Mouse (Mus musculus): ENCODE results near the gene Gpr146. TPM values are rescaled to one million over a fixed set of nuclear protein-coding genes. Genes with fewer than 3 reads are reported as not detected.
A peak's percentile ranks its signal among the peaks of the same experiment; 100 is the strongest.

Gpr146 gene
- total and polyA plus RNA-seq, 2 experiments = 36.5 to 70.7 TPM

GRCm38 (mm10) chr5:139363858-139364257, 13.6 kb upstream of the Gpr146 start:
- WGBS = 4% methylated on average over 7 of the region's 7 CpGs
- Histone ChIP-seq H3K9ac (ENCODE audit: low read depth, low read length) (peak overlapping the region; percentile 63), H3K4me3 (ENCODE audit: insufficient read depth, low read depth, low read length) (peak overlapping the region; percentile 5; the same call in 1 of the 2 replicates), H3K27ac (replicated peaks; ENCODE audit: insufficient read depth, low read depth, low read length) (peak overlapping the region; percentile 93), H3K27me3 (ENCODE audit: control insufficient read depth, insufficient read depth, low read length) (no peaks in the 10 kb centered on the region), H3K4me1 (ENCODE audit: control insufficient read depth, insufficient read depth, low read length) (peaks cover 52% of the 10 kb centered on the region), H3K36me3 (ENCODE audit: control insufficient read depth, insufficient read depth, low read length) (no peaks in the 10 kb centered on the region), H3K79me2 (ENCODE audit: control insufficient read depth, insufficient read depth, low read length) (no peaks in the 10 kb centered on the region)
- TF ChIP-seq CTCF (IDR thresholded peaks at IDR 0.05; ENCODE audit: low read depth, low read length) = no peak
- TF ChIP-seq POLR2A (IDR thresholded peaks at IDR 0.05; ENCODE audit: extremely low read depth, insufficient read depth, low read length) = no peak
- no peak for DNase-seq (ENCODE audit: extremely low read depth, low read depth, low spot score)

- WGBS = under 1% methylated on average over 12 of the region's 12 CpGs
- Histone ChIP-seq H3K4me1 (ENCODE audit: control insufficient read depth, insufficient read depth, low read length) (peaks cover 48% of the 10 kb centered on the region), H3K4me3 (ENCODE audit: insufficient read depth, low read depth, low read length) (peak overlapping the region; percentile 1; the same call in 1 of the 2 replicates), H3K27me3 (ENCODE audit: control insufficient read depth, insufficient read depth, low read length) (no peaks in the 10 kb centered on the region), H3K36me3 (ENCODE audit: control insufficient read depth, insufficient read depth, low read length) (no peaks in the 10 kb centered on the region), H3K79me2 (ENCODE audit: control insufficient read depth, insufficient read depth, low read length) (no peaks in the 10 kb centered on the region), H3K9ac (ENCODE audit: low read depth, low read length) (peak overlapping the region; percentile 65), H3K27ac (replicated peaks; ENCODE audit: insufficient read depth, low read depth, low read length) (peak overlapping the region; percentile 93)
- 0 out of 2 replicates have a peak, but pooled peaks have one; percentile 29 for TF ChIP-seq POLR2A (IDR thresholded peaks at IDR 0.05; ENCODE audit: extremely low read depth, insufficient read depth, low read length)
- TF ChIP-seq CTCF (IDR thresholded peaks at IDR 0.05; ENCODE audit: low read depth, low read length) = peak; percentile 96
- DNase-seq (ENCODE audit: extremely low read depth, low read depth, low spot score) = peak; percentile 85
Observed at GRCm38 (mm10) chr5:139364260-139364910, 13.1 kb upstream of the Gpr146 start.

DNA sequence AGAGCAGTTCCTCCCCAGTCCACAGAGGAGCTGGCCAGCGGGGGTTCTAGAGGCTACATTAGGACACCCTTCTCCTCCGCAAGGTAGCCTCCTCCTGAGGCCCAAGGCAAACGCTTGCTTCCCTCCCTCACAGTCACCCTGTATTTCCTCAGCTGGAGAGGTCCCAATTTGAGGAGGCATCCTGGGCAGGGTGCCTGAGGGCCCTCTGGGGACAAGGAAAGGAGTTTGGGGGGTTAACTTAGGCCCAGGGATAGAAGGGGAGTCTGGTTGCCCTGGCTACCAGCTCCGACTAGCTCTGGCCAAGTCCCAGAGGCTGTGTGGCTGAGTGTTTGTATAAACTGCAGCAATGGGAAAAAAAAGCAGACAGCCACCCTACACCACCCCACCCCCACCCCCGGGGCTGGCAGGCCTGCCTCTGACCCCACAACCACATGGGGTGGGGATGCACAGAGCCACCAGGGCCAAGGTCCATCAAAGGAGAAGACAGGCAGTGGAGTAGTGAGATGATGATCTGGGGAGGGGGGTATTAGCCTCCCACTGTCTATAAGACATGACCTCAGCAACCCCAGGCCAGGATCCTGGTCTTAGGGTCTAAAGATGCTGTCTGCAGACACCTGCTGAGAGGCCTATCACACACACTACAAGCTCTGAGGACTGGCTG, 12.5 kb upstream of the Gpr146 start:
- H3K36me3 ChIP-seq (ENCODE audit: control insufficient read depth, insufficient read depth, low read length) = no peaks in the 10 kb centered on the region
- H3K79me2 ChIP-seq (ENCODE audit: control insufficient read depth, insufficient read depth, low read length) = no peaks in the 10 kb centered on the region
- H3K27me3 ChIP-seq (ENCODE audit: control insufficient read depth, insufficient read depth, low read length) = no peaks in the 10 kb centered on the region
- peaks cover 55% of the 10 kb centered on the region for H3K4me1 ChIP-seq (ENCODE audit: control insufficient read depth, insufficient read depth, low read length)
- TF ChIP-seq POLR2A (IDR thresholded peaks at IDR 0.05; ENCODE audit: extremely low read depth, insufficient read depth, low read length) (no peak), CTCF (IDR thresholded peaks at IDR 0.05; ENCODE audit: low read depth, low read length) (no peak)
- DNase-seq (ENCODE audit: extremely low read depth, low read depth, low spot score) = peak; percentile 49
- no peak overlapping the region for H3K4me3 ChIP-seq (ENCODE audit: insufficient read depth, low read depth, low read length)
- peak overlapping the region; percentile 40 for H3K9ac ChIP-seq (ENCODE audit: low read depth, low read length)
- H3K27ac ChIP-seq (replicated peaks; ENCODE audit: insufficient read depth, low read depth, low read length) = peak overlapping the region; percentile 93
- WGBS = 5% methylated on average over 5 of the region's 5 CpGs

- Histone ChIP-seq H3K27me3 (ENCODE audit: control insufficient read depth, insufficient read depth, low read length) (no peaks in the 10 kb centered on the region), H3K36me3 (ENCODE audit: control insufficient read depth, insufficient read depth, low read length) (no peaks in the 10 kb centered on the region), H3K4me1 (ENCODE audit: control insufficient read depth, insufficient read depth, low read length) (peaks cover 63% of the 10 kb centered on the region), H3K4me3 (ENCODE audit: insufficient read depth, low read depth, low read length) (no peak overlapping the region), H3K79me2 (ENCODE audit: control insufficient read depth, insufficient read depth, low read length) (peaks cover 3% of the 10 kb centered on the region; the same call in 1 of the 2 replicates), H3K9ac (ENCODE audit: low read depth, low read length) (peak overlapping the region; percentile 13; the same call in 1 of the 2 replicates), H3K27ac (replicated peaks; ENCODE audit: insufficient read depth, low read depth, low read length) (peak overlapping the region; percentile 77)
- DNase-seq (ENCODE audit: extremely low read depth, low read depth, low spot score) = peak; percentile 55
- 70% methylated on average over 1 of the region's 1 CpGs for WGBS
- TF ChIP-seq POLR2A (IDR thresholded peaks at IDR 0.05; ENCODE audit: extremely low read depth, insufficient read depth, low read length) (no peak), CTCF (IDR thresholded peaks at IDR 0.05; ENCODE audit: low read depth, low read length) (no peak)
Observed at GRCm38 (mm10) chr5:139365827-139366226, 11.7 kb upstream of the Gpr146 start.

- H3K27me3 ChIP-seq (ENCODE audit: control insufficient read depth, insufficient read depth, low read length) = no peaks in the 10 kb centered on the region
- WGBS = 38% methylated on average over 11 of the region's 11 CpGs
- peak; percentile 89 for DNase-seq (ENCODE audit: extremely low read depth, low read depth, low spot score)
- H3K79me2 ChIP-seq (ENCODE audit: control insufficient read depth, insufficient read depth, low read length) = peaks cover 3% of the 10 kb centered on the region; the same call in 1 of the 2 replicates
- H3K27ac ChIP-seq (replicated peaks; ENCODE audit: insufficient read depth, low read depth, low read length) = peak overlapping the region; percentile 77
- no peak overlapping the region for H3K4me3 ChIP-seq (ENCODE audit: insufficient read depth, low read depth, low read length)
- peak overlapping the region; percentile 28; the same call in 1 of the 2 replicates for H3K9ac ChIP-seq (ENCODE audit: low read depth, low read length)
- H3K4me1 ChIP-seq (ENCODE audit: control insufficient read depth, insufficient read depth, low read length) = peaks cover 67% of the 10 kb centered on the region
- TF ChIP-seq CTCF (IDR thresholded peaks at IDR 0.05; ENCODE audit: low read depth, low read length) = no peak
- TF ChIP-seq POLR2A (IDR thresholded peaks at IDR 0.05; ENCODE audit: extremely low read depth, insufficient read depth, low read length) = no peak
- no peaks in the 10 kb centered on the region for H3K36me3 ChIP-seq (ENCODE audit: control insufficient read depth, insufficient read depth, low read length)
Observed at GRCm38 (mm10) chr5:139366484-139366883, 11.0 kb upstream of the Gpr146 start.
